Mouse (Mus musculus) myocyte (in vitro differentiated cells): ENCODE results near the gene Hsdl2.

ENCODE experiments used
- MAX ChIP-seq: IDR thresholded peaks from one replicate; pipeline ENCODE4 v1.6.1; 2011; ENCODE audit warnings: low read depth, mild to moderate bottlenecking, control low read depth
- MYOG ChIP-seq, 3 experiments: IDR thresholded peaks; one replicate each; pipeline ENCODE4 v1.6.1; 2011; ENCODE audit warnings: control low read depth in 2 of 3, low read depth in 2 of 3, mild to moderate bottlenecking in 2 of 3; ENCODE audit not compliant: insufficient read length in 2 of 3, control insufficient read depth in 1 of 3, insufficient read depth in 1 of 3
- POLR2A ChIP-seq: IDR thresholded peaks from one replicate; pipeline ENCODE4 v1.6.1; 2011; ENCODE audit warnings: low read depth, mild to moderate bottlenecking, control low read depth, moderate library complexity; ENCODE audit not compliant: insufficient read length
- SRF ChIP-seq: IDR thresholded peaks from one replicate; pipeline ENCODE4 v1.6.1; 2011; ENCODE audit warnings: low read depth; ENCODE audit not compliant: control insufficient read depth, insufficient read length
- TCF12 ChIP-seq: IDR thresholded peaks from one replicate; pipeline ENCODE4 v1.6.1; 2011; ENCODE audit warnings: mild to moderate bottlenecking, control low read depth; ENCODE audit not compliant: poor library complexity, insufficient read depth, severe bottlenecking
- TCF3 ChIP-seq: IDR thresholded peaks from one replicate; pipeline ENCODE4 v1.6.1; 2011; ENCODE audit warnings: low read depth, control low read depth; ENCODE audit not compliant: insufficient read length

DNA sequence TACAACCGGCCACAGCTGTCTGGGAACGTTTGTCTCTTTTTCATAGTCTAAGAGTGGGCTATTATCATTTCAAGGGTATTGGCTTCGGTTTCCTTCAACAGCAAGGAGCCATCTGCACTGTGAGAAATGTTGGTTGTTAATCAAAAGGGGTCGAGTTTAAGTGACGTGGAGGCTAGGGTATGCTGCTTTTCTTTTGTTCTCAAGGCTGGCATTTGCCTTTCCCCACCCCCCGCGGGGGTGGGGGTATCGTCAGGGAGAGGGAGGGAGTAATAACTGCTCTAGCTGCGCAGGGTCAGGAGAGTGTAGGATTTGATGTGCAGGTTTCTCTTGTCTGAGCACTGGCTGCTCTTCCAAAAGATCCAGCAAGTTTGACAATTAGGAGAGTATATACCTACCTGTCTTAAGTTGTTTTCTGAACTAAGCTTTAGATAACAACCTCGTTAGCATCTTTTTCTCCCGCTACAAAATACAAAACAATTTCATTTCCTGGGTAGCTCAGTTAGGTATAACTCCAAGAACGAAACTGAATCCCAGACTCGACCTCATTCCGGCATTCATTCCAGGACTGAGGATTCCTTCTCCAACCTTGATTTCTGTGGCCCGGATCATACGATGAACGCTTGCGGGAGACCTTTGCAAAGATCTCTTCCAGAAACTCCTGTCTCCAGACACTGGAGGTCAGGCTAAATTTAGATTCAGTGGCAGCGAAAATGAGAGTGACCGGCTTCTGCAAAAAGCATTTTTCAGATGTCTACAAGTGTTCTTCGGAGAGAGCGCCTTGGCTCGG is 675 bp upstream of the Hsdl2 start:
- TF ChIP-seq MAX: no peak
- no peak for TF ChIP-seq POLR2A
- TF ChIP-seq TCF12: no peak
- TF ChIP-seq TCF3: no peak
- TF ChIP-seq SRF: no peak
- no peak for TF ChIP-seq MYOG (IDR thresholded peaks at IDR 0.05; ENCODE audit: control insufficient read depth in 1 of 3, insufficient read depth in 1 of 3, insufficient read length in 2 of 3, low read depth in 2 of 3)
